Comparison of ENCODE assay signal across 21 mouse cellular contexts in genomic region chr15:95826516-95826915, GRCm38 (mm10). TPM values are rescaled to one million over a fixed set of nuclear protein-coding genes. Genes with fewer than 3 reads are reported as not detected.
DNase-seq lines count a peak whose midpoint lies in the region; ATAC-seq and TF ChIP-seq lines count a peak whose summit lies in the region.
"Had no signal": no experiment of that assay in that cellular context is flagged by ENCODE, and none has a peak within 500 bp of the region (broad histone marks: within the 10 kb centered on the region; RNA-seq: fewer than 3 reads in every experiment).

No protein-coding gene starts in this region.

- H3K36me3 ChIP-seq in forebrain, embryonic 11.5 days (ENCODE audit: control insufficient read depth, insufficient read depth, low read length): no peaks in the 10 kb centered on the region
- no peaks in the 10 kb centered on the region for H3K36me3 ChIP-seq in kidney, embryonic 16.5 days (ENCODE audit: insufficient read depth, low read length)
- H3K36me3 ChIP-seq: G1E; hindbrain, embryonic 15.5 days; intestine, embryonic 15.5 days had no signal

- intact Hi-C loops in gastrocnemius, adult 2 months (cut with DNase I): no loop called here

- no peak overlapping the region for H3K4me2 ChIP-seq in forebrain, embryonic 11.5 days (ENCODE audit: low read depth, low read length, severe bottlenecking)
- H3K4me2 ChIP-seq in kidney, embryonic 16.5 days (replicated peaks; ENCODE audit: low read depth, low read length): no peak overlapping the region
- H3K4me2 ChIP-seq: forebrain, embryonic 12.5 days; heart, embryonic 12.5 days; hindbrain, embryonic 15.5 days; intestine, embryonic 15.5 days had no signal

- peaks cover 45% of the 10 kb centered on the region for H3K4me1 ChIP-seq in embryonic fibroblast, embryonic 13.5 days (ENCODE audit: control insufficient read depth, insufficient read depth, low read length)
- H3K4me1 ChIP-seq in forebrain, embryonic 11.5 days (replicated peaks; ENCODE audit: control insufficient read depth, insufficient read depth, low read length): peaks cover 15% of the 10 kb centered on the region
- peaks cover 52% of the 10 kb centered on the region for H3K4me1 ChIP-seq in kidney, embryonic 16.5 days (ENCODE audit: insufficient read depth, low read length)

- TF ChIP-seq CTCF in gastrocnemius, adult 2 months (IDR thresholded peaks at IDR 0.05): no peak
- no peak for TF ChIP-seq CTCF in embryonic fibroblast, embryonic 13.5 days (IDR thresholded peaks at IDR 0.05; ENCODE audit: borderline replicate concordance, insufficient read depth, low read length)

- ATAC-seq in forebrain, embryonic 11.5 days (replicated peaks; ENCODE audit: low FRiP score): no peak
- ATAC-seq in kidney, embryonic 16.5 days (ENCODE audit: low FRiP score, low TSS enrichment): no peak
- ATAC-seq: forebrain, embryonic 16.5 days; intestine, embryonic 15.5 days had no signal

- no peak overlapping the region for H3K9ac ChIP-seq in forebrain, embryonic 11.5 days (ENCODE audit: low read length)
- no peak overlapping the region for H3K9ac ChIP-seq in kidney, embryonic 16.5 days (replicated peaks; ENCODE audit: low read length)
- H3K9ac ChIP-seq: forebrain, embryonic 12.5 days; heart, embryonic 12.5 days; hindbrain, embryonic 15.5 days; intestine, embryonic 15.5 days had no signal

- TF ChIP-seq POLR2A in embryonic fibroblast, embryonic 13.5 days (IDR thresholded peaks at IDR 0.05; ENCODE audit: low read depth, low read length): no peak

- H3K9me3 ChIP-seq in forebrain, embryonic 11.5 days (ENCODE audit: control insufficient read depth, low read length): no peaks in the 10 kb centered on the region
- H3K9me3 ChIP-seq in kidney, embryonic 16.5 days (ENCODE audit: low read length): no peaks in the 10 kb centered on the region
- H3K9me3 ChIP-seq: embryonic facial prominence, embryonic 10.5 days; forebrain, embryonic 12.5 days; hindbrain, embryonic 15.5 days; intestine, embryonic 15.5 days had no signal

- 93% methylated on average over 13 of the region's 13 CpGs for WGBS in forebrain, embryonic 11.5 days
- WGBS in kidney, embryonic 16.5 days: 80% methylated on average over 13 of the region's 13 CpGs

- no peaks in the 10 kb centered on the region for H3K27me3 ChIP-seq in forebrain, embryonic 11.5 days (ENCODE audit: control insufficient read depth, insufficient read depth, low read length)
- no peaks in the 10 kb centered on the region for H3K27me3 ChIP-seq in kidney, embryonic 16.5 days (ENCODE audit: insufficient read depth, low read length)
- H3K27me3 ChIP-seq: forebrain, embryonic 12.5 days; heart, embryonic 12.5 days; hindbrain, embryonic 15.5 days; intestine, embryonic 15.5 days had no signal

- no peak for DNase-seq in gastrocnemius, adult 2 months
- DNase-seq in gastrocnemius, postnatal 4 days (ENCODE audit: low spot score in 2 of 2): no peak
- peak; percentile 56 for DNase-seq in CD4-positive, CD25-positive, alpha-beta regulatory T cell, adult 2 months (ENCODE audit: low read depth, low spot score)
- DNase-seq in forebrain, embryonic 11.5 days (ENCODE audit: low spot score): no peak
- DNase-seq in cerebellum, adult 9-10 months: no peak
- DNase-seq: adrenal gland, postnatal 10 days; cerebellum, adult 18-20 months; cerebellum, postnatal 10 days; gastrocnemius, postnatal 10 days; heart, adult 2 months; kidney, adult 2 months had no signal

- peak overlapping the region; percentile 81 for H3K27ac ChIP-seq in gastrocnemius, adult 2 months
- H3K27ac ChIP-seq in embryonic fibroblast, embryonic 13.5 days (ENCODE audit: insufficient read depth, low read length): 0 out of 2 replicates have a peak overlapping the region, but pooled peaks have one; percentile 17
- H3K27ac ChIP-seq in forebrain, embryonic 11.5 days (ENCODE audit: low read depth, low read length): no peak overlapping the region
- H3K27ac ChIP-seq in kidney, embryonic 16.5 days (ENCODE audit: low read length): no peak overlapping the region
- H3K27ac ChIP-seq: forebrain, embryonic 12.5 days; heart, adult 2 months; hindbrain, embryonic 15.5 days had no signal

- H3K4me3 ChIP-seq in gastrocnemius, adult 2 months: no peak overlapping the region
- H3K4me3 ChIP-seq in embryonic fibroblast, embryonic 13.5 days (ENCODE audit: insufficient read depth, low read length): no peak overlapping the region
- no peak overlapping the region for H3K4me3 ChIP-seq in forebrain, embryonic 11.5 days (ENCODE audit: low read depth, low read length)
- no peak overlapping the region for H3K4me3 ChIP-seq in kidney, embryonic 16.5 days (ENCODE audit: low read length)
- H3K4me3 ChIP-seq: embryonic facial prominence, embryonic 10.5 days; erythroblast, embryonic 14.5 days; forebrain, embryonic 12.5 days; heart, adult 2 months; heart, embryonic 12.5 days; hindbrain, embryonic 15.5 days; intestine, embryonic 15.5 days had no signal

RNA-seq across cellular contexts. Expression of gene Ano6, which starts 35.9 kb away (rescaled TPM):
- total RNA-seq in gastrocnemius, adult 2 months (2021): 10 to 100 TPM; 48.6 to 51.2 TPM
- 10 to 100 TPM; 87.9 to 88.7 TPM for total RNA-seq in gastrocnemius, postnatal 4 days (2021)
- polyA plus RNA-seq in embryonic fibroblast, embryonic 13.5 days (2011; ENCODE audit: insufficient read length, low read depth, missing spikeins): 102 and 108 TPM in 2 replicates
- 38.0 and 40.3 TPM in 2 replicates for polyA plus RNA-seq in forebrain, embryonic 11.5 days (2014; fragmentation: Nextera tagmentation; extraction: Ambion mirVana)
- 54.4 and 67.2 TPM in 2 replicates for polyA plus RNA-seq in kidney, embryonic 16.5 days (2015; fragmentation: Nextera tagmentation; extraction: Ambion mirVana)

Comparison
In these comparisons a context has a peak if more than half of its experiments do, and no peak if none do; other contexts are left out.
1. H3K27ac ChIP-seq: peak in gastrocnemius, adult 2 months (single experiment) and embryonic fibroblast, embryonic 13.5 days (single experiment); none in forebrain, embryonic 11.5 days (single experiment) and kidney, embryonic 16.5 days (single experiment).